Mouse (Mus musculus) monocyte, adult 5-6 weeks (primary cell): ENCODE data around the gene Bfsp2. TPM values are rescaled to one million over a fixed set of nuclear protein-coding genes. Genes with fewer than 3 reads are reported as not detected.

ENCODE experiments used
- total RNA-seq: library from RNA; stranded (forward); fragments of 200-1000, 200-491, 200-594 nt; gene quantifications from 3 replicates; pipeline ENCODE4 v1.2.3, GENCODE M21; 2017

Gene Bfsp2
- total RNA-seq, 1 experiment from 2014 or later: 3.0 TPM

Other genes starting within 250 kb of the Bfsp2 start
- 160 to 219 TPM (median 198 TPM) in 3 replicates for gene Trf, start 250.0 kb downstream of the Bfsp2 start, total RNA-seq
- 3.5 TPM in 1 of 3 replicates, not detected in the others for gene 1300017J02Rik, start 175.3 kb downstream of the Bfsp2 start, total RNA-seq
- 71.1 to 109 TPM (median 75.5 TPM) in 3 replicates for gene Topbp1, start 175.2 kb downstream of the Bfsp2 start, total RNA-seq
- 141 to 176 TPM (median 159 TPM) in 3 replicates for gene Cdv3, start 114.6 kb downstream of the Bfsp2 start, total RNA-seq